Mouse (Mus musculus): Measurements from ENCODE around the gene Stk10. TPM values are rescaled to one million over a fixed set of nuclear protein-coding genes. Genes with fewer than 3 reads are reported as not detected.
A peak's percentile ranks its signal among the peaks of the same experiment; 100 is the strongest.

The Stk10 gene
- polyA plus RNA-seq, 2 experiments: 1.9 to 4.9 TPM

DNA sequence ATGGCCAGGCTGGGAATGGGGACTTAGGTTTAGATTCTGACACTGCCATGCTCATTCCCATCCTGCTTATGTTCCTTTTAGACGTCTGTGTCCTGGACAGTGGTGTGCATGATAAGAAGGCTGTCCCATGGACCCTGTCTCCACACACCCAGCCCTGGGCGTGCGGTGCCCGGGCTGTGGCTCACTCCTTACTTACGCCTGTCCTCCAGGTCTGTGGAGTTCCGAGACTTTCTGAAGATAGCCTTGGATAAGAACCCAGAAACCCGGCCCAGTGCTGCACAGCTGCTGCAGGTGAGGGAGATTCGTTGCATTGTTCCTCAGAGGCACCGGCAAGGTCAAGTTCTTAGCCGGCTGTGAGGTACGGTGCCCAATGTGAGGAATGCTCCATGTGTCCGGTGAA, 56.1 kb downstream of the Stk10 start:
- Histone ChIP-seq H3K4me2 (ENCODE audit: low read depth) (no peak overlapping the region), H3K27ac (no peak overlapping the region), H3K4me1 (replicated peaks; ENCODE audit: control insufficient read depth in 2 of 2, insufficient read depth in 2 of 2, low read length in 1 of 2) (no peaks in the 10 kb centered on the region), H3K9me3 (ENCODE audit: control insufficient read depth, low read length) (no peaks in the 10 kb centered on the region), H3K36me3 (replicated peaks; ENCODE audit: control insufficient read depth, insufficient read depth, low read depth) (no peaks in the 10 kb centered on the region), H3K9ac (replicated peaks) (no peak overlapping the region), H3K4me3 (ENCODE audit: insufficient read depth in 1 of 2, low read depth in 2 of 2, low read length in 2 of 2) (no peak overlapping the region), H3K27me3 (ENCODE audit: control insufficient read depth, insufficient read depth, low read length) (no peaks in the 10 kb centered on the region)
- TF ChIP-seq EP300 (IDR thresholded peaks at IDR 0.05; ENCODE audit: low read depth) (no peak), CTCF (IDR thresholded peaks at IDR 0.05; ENCODE audit: low read depth) (no peak)
- WGBS (ENCODE audit: insufficient replicate concordance): 78% methylated on average over 12 of the region's 12 CpGs
- no peak for ATAC-seq (ENCODE audit: insufficient read depth)
- DNase-seq (ENCODE audit: low read depth in 3 of 3, low spot score in 3 of 3): no peak

DNA sequence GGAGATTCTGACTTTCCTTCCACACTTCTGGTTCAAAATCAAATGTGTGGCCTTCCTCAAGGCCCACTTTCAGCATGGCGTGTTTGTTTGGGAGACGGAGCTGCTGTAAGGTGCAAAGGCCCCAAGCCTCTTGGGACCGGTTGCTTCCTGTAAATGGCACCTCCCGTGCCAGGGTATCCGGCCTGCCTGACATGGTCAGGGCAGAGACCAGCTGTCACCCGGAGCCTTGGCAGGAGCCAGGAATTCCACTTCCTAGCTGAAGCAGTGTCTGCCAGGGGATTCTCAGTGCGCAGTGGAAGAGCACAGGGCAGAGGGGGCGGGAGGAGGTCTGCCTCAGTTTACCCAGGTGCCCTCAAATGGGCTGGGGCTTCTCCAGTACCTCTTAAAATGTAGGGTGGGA, 56.7 kb downstream of the Stk10 start:
- H3K27ac ChIP-seq: no peak overlapping the region
- H3K27me3 ChIP-seq (ENCODE audit: control insufficient read depth, insufficient read depth, low read length): no peaks in the 10 kb centered on the region
- no peak for TF ChIP-seq CTCF (IDR thresholded peaks at IDR 0.05; ENCODE audit: low read depth)
- TF ChIP-seq EP300 (IDR thresholded peaks at IDR 0.05; ENCODE audit: low read depth): no peak
- DNase-seq (ENCODE audit: low read depth in 3 of 3, low spot score in 3 of 3): no peak
- no peak for ATAC-seq (ENCODE audit: insufficient read depth)
- no peaks in the 10 kb centered on the region for H3K4me1 ChIP-seq (replicated peaks; ENCODE audit: control insufficient read depth in 2 of 2, insufficient read depth in 2 of 2, low read length in 1 of 2)
- no peaks in the 10 kb centered on the region for H3K36me3 ChIP-seq (replicated peaks; ENCODE audit: control insufficient read depth, insufficient read depth, low read depth)
- no peaks in the 10 kb centered on the region for H3K9me3 ChIP-seq (ENCODE audit: control insufficient read depth, low read length)
- no peak overlapping the region for H3K4me3 ChIP-seq (ENCODE audit: insufficient read depth in 1 of 2, low read depth in 2 of 2, low read length in 2 of 2)
- H3K9ac ChIP-seq (replicated peaks): no peak overlapping the region
- WGBS (ENCODE audit: insufficient replicate concordance): 86% methylated on average over 8 of the region's 8 CpGs
- H3K4me2 ChIP-seq (ENCODE audit: low read depth): no peak overlapping the region

DNA sequence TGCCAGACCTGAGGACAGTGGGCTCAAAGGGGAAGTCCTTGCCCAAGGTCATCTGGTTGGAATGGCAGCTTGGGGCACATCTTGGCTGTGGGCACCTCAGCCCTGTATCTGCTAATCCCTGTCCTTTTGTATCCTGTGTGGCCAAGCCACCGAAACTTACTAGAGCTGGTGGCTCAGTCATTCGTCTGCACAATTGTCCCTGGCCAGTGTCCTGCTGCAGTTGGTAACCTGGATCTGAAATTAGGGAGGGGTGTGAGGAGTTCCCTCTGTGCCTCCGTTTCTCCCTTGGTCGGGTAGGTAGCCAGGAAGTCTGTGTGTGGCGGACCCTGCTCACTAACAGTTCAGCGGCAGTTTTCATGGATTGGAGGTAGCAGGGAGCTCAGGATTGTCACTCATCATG, 57.1 kb downstream of the Stk10 start:
- DNase-seq (ENCODE audit: low read depth in 3 of 3, low spot score in 3 of 3): no peak
- WGBS (ENCODE audit: insufficient replicate concordance): 76% methylated on average over 6 of the region's 6 CpGs
- H3K9me3 ChIP-seq (ENCODE audit: control insufficient read depth, low read length): no peaks in the 10 kb centered on the region
- no peak for TF ChIP-seq EP300 (IDR thresholded peaks at IDR 0.05; ENCODE audit: low read depth)
- TF ChIP-seq CTCF (IDR thresholded peaks at IDR 0.05; ENCODE audit: low read depth): no peak
- H3K27ac ChIP-seq: no peak overlapping the region
- H3K4me1 ChIP-seq (replicated peaks; ENCODE audit: control insufficient read depth in 2 of 2, insufficient read depth in 2 of 2, low read length in 1 of 2): no peaks in the 10 kb centered on the region
- no peak overlapping the region for H3K4me2 ChIP-seq (ENCODE audit: low read depth)
- no peak overlapping the region for H3K4me3 ChIP-seq (ENCODE audit: insufficient read depth in 1 of 2, low read depth in 2 of 2, low read length in 2 of 2)
- no peak overlapping the region for H3K9ac ChIP-seq (replicated peaks)
- no peaks in the 10 kb centered on the region for H3K27me3 ChIP-seq (ENCODE audit: control insufficient read depth, insufficient read depth, low read length)
- no peaks in the 10 kb centered on the region for H3K36me3 ChIP-seq (replicated peaks; ENCODE audit: control insufficient read depth, insufficient read depth, low read depth)
- ATAC-seq (ENCODE audit: insufficient read depth): no peak

DNA sequence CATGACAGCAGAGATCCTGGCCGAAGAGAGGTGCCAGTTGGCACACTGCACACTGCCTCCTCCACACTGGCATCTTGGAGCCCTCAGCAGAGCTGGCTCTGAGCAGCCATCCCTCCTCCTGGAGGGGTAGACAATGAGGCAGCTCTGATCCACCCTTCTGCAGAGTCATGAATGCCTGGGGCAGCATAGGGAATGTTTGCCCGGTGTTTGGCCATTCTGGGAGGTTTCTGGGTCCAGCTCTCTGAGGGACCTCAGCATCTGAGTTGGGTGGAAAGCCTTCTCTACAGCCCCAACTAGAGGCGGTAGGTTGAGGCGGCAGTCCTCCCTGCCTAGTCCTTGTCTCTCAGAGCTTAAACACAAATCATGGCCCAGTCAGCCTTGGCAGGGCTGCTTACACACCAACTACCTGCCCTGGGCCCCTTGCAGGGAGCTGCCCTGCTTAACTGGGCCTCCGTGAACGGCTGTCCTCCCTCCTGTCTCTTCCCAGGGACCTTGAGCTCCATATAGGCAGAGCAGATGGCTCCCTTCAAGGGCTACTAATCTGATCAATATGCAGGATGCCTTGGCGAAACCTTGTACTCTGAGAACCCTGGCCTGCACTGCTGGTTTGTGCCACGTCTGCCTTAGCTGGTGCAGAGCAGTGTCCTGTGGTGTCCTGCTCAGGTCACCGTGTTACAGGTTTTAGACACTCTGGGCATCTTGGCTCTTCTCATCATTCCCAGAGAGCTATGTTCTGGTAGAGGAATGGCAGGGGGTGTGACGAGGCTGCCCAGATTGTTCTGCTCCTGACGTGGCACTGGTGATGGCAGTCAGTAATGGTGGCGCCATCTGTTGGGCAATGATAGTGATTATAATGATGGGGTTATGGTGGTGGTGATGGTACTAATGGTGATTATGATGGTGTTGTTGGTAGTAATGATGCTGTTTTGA, 59.1 kb downstream of the Stk10 start:
- TF ChIP-seq EP300 (IDR thresholded peaks at IDR 0.05; ENCODE audit: low read depth) (no peak), CTCF (IDR thresholded peaks at IDR 0.05; ENCODE audit: low read depth) (peak; percentile 68)
- H3K4me3 ChIP-seq (ENCODE audit: insufficient read depth in 1 of 2, low read depth in 2 of 2, low read length in 2 of 2): no peak overlapping the region
- ATAC-seq (ENCODE audit: insufficient read depth) (peak; percentile 26; the same call in 1 of the 2 replicates), DNase-seq (ENCODE audit: low read depth in 3 of 3, low spot score in 3 of 3) (peak in 1 of 3 experiments; percentile 16)
- no peaks in the 10 kb centered on the region for H3K4me1 ChIP-seq (replicated peaks; ENCODE audit: control insufficient read depth in 2 of 2, insufficient read depth in 2 of 2, low read length in 1 of 2)
- no peaks in the 10 kb centered on the region for H3K27me3 ChIP-seq (ENCODE audit: control insufficient read depth, insufficient read depth, low read length)
- no peaks in the 10 kb centered on the region for H3K36me3 ChIP-seq (replicated peaks; ENCODE audit: control insufficient read depth, insufficient read depth, low read depth)
- H3K27ac ChIP-seq: no peak overlapping the region
- no peaks in the 10 kb centered on the region for H3K9me3 ChIP-seq (ENCODE audit: control insufficient read depth, low read length)
- H3K4me2 ChIP-seq (ENCODE audit: low read depth): no peak overlapping the region
- H3K9ac ChIP-seq (replicated peaks): no peak overlapping the region
- WGBS (ENCODE audit: insufficient replicate concordance): 68% methylated on average over 12 of the region's 12 CpGs

DNA sequence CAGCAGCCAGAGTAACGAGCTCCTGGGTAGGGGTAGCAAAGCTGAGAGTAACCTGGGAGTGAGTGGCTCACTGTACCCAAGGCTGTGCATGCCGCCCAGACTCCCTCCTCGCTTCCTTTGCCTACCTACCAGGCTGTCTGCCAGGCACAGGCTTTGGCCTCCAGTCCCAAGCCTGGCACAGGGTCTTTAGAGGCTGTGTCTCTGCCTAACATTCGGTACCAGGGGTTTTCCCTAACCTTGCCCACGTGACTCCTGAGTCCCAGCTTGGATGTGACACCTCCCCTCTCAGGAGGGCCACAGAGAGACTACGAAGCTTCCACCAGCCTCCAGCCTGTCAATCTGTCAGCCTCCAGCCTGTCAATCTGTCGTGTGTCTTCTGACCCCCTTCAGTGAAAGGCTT, 60.0 kb downstream of the Stk10 start:
- ATAC-seq (ENCODE audit: insufficient read depth): no peak
- 65% methylated on average over 7 of the region's 7 CpGs for WGBS (ENCODE audit: insufficient replicate concordance)

More for the DNA sequence above, 60.0 kb downstream of the Stk10 start:
- no peak for DNase-seq (ENCODE audit: low read depth in 3 of 3, low spot score in 3 of 3)
- Histone ChIP-seq H3K9ac (replicated peaks) (no peak overlapping the region), H3K9me3 (ENCODE audit: control insufficient read depth, low read length) (no peaks in the 10 kb centered on the region), H3K27me3 (ENCODE audit: control insufficient read depth, insufficient read depth, low read length) (no peaks in the 10 kb centered on the region), H3K27ac (no peak overlapping the region), H3K4me1 (replicated peaks; ENCODE audit: control insufficient read depth in 2 of 2, insufficient read depth in 2 of 2, low read length in 1 of 2) (no peaks in the 10 kb centered on the region), H3K4me3 (ENCODE audit: insufficient read depth in 1 of 2, low read depth in 2 of 2, low read length in 2 of 2) (no peak overlapping the region), H3K4me2 (ENCODE audit: low read depth) (no peak overlapping the region), H3K36me3 (replicated peaks; ENCODE audit: control insufficient read depth, insufficient read depth, low read depth) (no peaks in the 10 kb centered on the region)
- no peak for TF ChIP-seq CTCF (IDR thresholded peaks at IDR 0.05; ENCODE audit: low read depth)
- TF ChIP-seq EP300 (IDR thresholded peaks at IDR 0.05; ENCODE audit: low read depth): no peak

Data from liver, embryonic 14.5 days (tissue).